Mouse (Mus musculus) small intestine, adult 2 months (tissue): ENCODE data around the gene Zfp638.

Source experiments
- CTCF ChIP-seq: fragments of 200-500 bp; IDR thresholded peaks from 2 replicates; pipeline ENCODE4 v1.5.1; 2012; ENCODE audit warnings: low read depth, mild to moderate bottlenecking, control low read depth, inconsistent platforms, low read length, moderate library complexity, mixed read lengths; ENCODE audit not compliant: insufficient replicate concordance, insufficient read length; ENCODE audit errors: extremely low read depth
- POLR2A ChIP-seq: fragments of 200-500 bp; IDR thresholded peaks from 2 replicates; pipeline ENCODE4 v1.6.1; 2012; ENCODE audit warnings: low read depth, mild to moderate bottlenecking, control low read depth, inconsistent platforms, low read length, moderate library complexity

DNA sequence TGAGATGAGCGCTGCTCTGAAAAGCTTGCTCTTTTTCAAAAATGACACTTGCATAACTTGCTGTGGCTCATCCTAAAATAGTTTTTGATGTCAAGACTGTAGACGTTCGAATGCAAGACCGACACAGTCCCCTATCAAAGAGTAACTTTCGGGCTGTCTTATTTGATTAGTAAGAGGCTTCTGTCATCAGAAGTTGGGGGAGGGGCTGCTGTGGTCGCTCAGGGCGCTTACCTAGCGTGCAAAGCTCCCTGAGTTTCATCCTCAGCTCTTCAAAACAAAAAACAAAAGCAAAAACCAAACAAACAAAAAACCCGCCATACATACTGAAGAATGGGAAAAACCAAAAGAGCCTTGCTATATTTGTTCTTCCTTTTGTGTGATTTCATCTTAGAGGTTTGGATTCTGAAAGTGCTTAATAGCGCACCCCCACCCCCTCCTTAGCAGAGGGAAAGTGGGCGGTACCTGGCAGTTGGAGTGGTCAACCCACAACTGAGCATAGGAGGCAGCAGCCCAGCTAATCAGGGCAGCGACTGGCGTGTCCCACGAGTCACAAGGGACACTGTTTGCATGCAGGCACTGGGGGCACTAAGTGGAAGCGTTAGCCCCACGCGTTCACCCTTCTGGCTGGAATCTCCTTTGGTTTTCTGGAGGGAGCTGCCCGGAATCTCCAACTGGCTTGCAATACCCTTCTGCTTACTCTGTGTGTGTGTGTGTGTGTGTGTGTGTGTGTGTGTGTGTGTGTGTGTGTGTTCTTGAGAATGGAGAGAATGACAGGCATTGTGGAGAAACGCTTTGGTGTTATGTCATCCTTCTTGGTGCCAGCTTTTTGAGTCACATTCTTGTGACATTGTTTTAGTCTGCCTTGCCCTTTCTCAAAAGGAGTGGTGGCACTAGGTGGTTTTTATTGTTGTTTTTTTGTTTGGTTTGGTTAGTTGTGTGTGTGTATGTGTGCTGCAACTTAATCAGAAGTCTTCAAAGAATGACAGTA is 983 bp downstream of the Zfp638 start:
- no peak for TF ChIP-seq POLR2A
- TF ChIP-seq CTCF = no peak
